Mouse (Mus musculus): ENCODE measurements at regions not wholly inside any gene's neighbourhood (a gene's known extent, or its start where the extent isn't known, plus 50 kb on each side); places are given as distances from the start of the nearest gene placed in this dataset.

- TF ChIP-seq CTCF (IDR thresholded peaks at IDR 0.05; ENCODE audit: low read depth) (no peak), EP300 (IDR thresholded peaks at IDR 0.05; ENCODE audit: low read depth) (no peak)
Measured at GRCm38 (mm10) chr12:12527366-12527765, 265.4 kb downstream of the Fam49a start.
